Mouse (Mus musculus): ENCODE results near the gene Canx.

- no peak for TF ChIP-seq CTCF (IDR thresholded peaks at IDR 0.05; ENCODE audit: low read depth)
- TF ChIP-seq EP300 (IDR thresholded peaks at IDR 0.05; ENCODE audit: low read depth) = no peak
Measured at GRCm38 (mm10) chr11:50336891-50337290, 11.4 kb upstream of the Canx start.

Measured in liver, postnatal 0 days (tissue).